Mouse (Mus musculus) brain, embryonic 14.5 days (tissue): ENCODE data around the gene Fxyd4.

Source experiments
- CTCF ChIP-seq: fragments of 200-500 bp; IDR thresholded peaks from 2 replicates; pipeline ENCODE4 v1.5.1; 2012; ENCODE audit warnings: inconsistent platforms, mild to moderate bottlenecking, moderate library complexity, borderline replicate concordance; ENCODE audit not compliant: insufficient read depth, insufficient read length; ENCODE audit errors: extremely low read depth
- POLR2A ChIP-seq: fragments of 200-500 bp; IDR thresholded peaks from 2 replicates; pipeline ENCODE4 v1.6.1; 2012; ENCODE audit warnings: mild to moderate bottlenecking, inconsistent platforms, borderline replicate concordance; ENCODE audit not compliant: poor library complexity, insufficient read depth, insufficient read length, severe bottlenecking; ENCODE audit errors: extremely low read depth

DNA sequence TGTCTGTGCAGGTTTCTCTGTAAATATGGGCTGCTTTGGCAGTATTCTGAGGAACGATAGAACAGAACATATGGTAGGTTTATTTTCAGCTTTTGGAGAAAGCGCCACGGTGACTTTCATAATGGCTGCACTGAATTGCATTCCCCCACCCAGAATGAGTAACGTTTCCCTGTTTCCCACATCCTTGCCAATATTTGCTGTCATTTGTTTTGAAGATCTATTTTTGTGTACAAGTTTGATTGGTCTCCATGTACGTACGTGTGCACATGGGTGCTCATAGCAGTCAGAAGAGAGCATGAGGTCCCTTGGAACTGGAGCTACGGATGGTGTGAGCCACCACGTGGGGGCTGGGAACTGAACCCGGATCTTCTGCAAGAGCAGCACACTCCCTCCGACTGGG is 1.5 kb upstream of the Fxyd4 start:
- no peak for TF ChIP-seq CTCF
- TF ChIP-seq POLR2A = no peak
